Mouse (Mus musculus) kidney, embryonic 14.5 days (tissue): Measurements from ENCODE around the gene Gm21188. TPM values are rescaled to one million over a fixed set of nuclear protein-coding genes. Genes with fewer than 3 reads are reported as not detected.
"Not testable (repeated sequence)": the region's sequence is repeated elsewhere in the genome, so short reads cannot be mapped to it uniquely, and the experiment has no call there.

Experiments
- ATAC-seq: fragments of 200-750 bp; cut with Nextera tagmentation; 2 replicates; pipeline ENCODE4 v1.8.0; 2017; ENCODE audit warnings: moderate number of reproducible peaks, mild to moderate bottlenecking, moderate TSS enrichment, moderate library complexity; ENCODE audit not compliant: low FRiP score, low TSS enrichment
- H3K27ac ChIP-seq: fragments of 300-500 bp; sonication (generic); 2 replicates; pipeline ENCODE4 v1.5.1; 2014; ENCODE audit warnings: low read depth, mild to moderate bottlenecking, low read length, moderate library complexity, mixed read lengths
- H3K27me3 ChIP-seq: fragments of 300-500 bp; sonication (generic); 2 replicates; pipeline ENCODE4 v1.6.1; 2014; ENCODE audit warnings: mild to moderate bottlenecking, low read length; ENCODE audit not compliant: control insufficient read depth, insufficient read depth
- H3K36me3 ChIP-seq: fragments of 300-500 bp; sonication (generic); 2 replicates; pipeline ENCODE4 v1.6.1; 2014; ENCODE audit warnings: low read length, mixed read lengths; ENCODE audit not compliant: control insufficient read depth, insufficient read depth
- H3K4me1 ChIP-seq: fragments of 300-500 bp; sonication (generic); 2 replicates; pipeline ENCODE4 v1.6.1; 2014; ENCODE audit warnings: low read length, mixed read lengths; ENCODE audit not compliant: control insufficient read depth, insufficient read depth
- H3K4me2 ChIP-seq: fragments of 300-500 bp; sonication (generic); replicated peaks from 2 replicates; pipeline ENCODE4 v1.6.1; 2014; ENCODE audit warnings: low read depth, mild to moderate bottlenecking, low read length
- H3K4me3 ChIP-seq: fragments of 300-500 bp; sonication (generic); 2 replicates; pipeline ENCODE4 v1.5.1; 2014; ENCODE audit warnings: mild to moderate bottlenecking, low read length
- H3K9ac ChIP-seq: fragments of 300-500 bp; sonication (generic); 2 replicates; pipeline ENCODE4 v1.6.1; 2014; ENCODE audit warnings: low read depth, mild to moderate bottlenecking, low read length, moderate library complexity
- H3K9me3 ChIP-seq: fragments of 300-500 bp; sonication (generic); 2 replicates; pipeline ENCODE4 v1.6.1; 2016; ENCODE audit warnings: low read length; ENCODE audit not compliant: control insufficient read depth
- WGBS: fragments of 180-500 bp; shearing (Covaris S2); extraction: QIAGEN DNeasy Blood & Tissue Kit; methylation state at CpG from one replicate; pipeline ENCODE4 v1.1.7; 2014; 5-methylcytosine and 5-hydroxymethylcytosine counted together
- polyA plus RNA-seq: library from polyadenylated mRNA; unstranded; fragments of >200 nt; fragmentation: Nextera tagmentation; extraction: Ambion mirVana; gene quantifications from 2 replicates; pipeline ENCODE4 v1.2.1, GENCODE M21; 2014

Gm21188 gene
- polyA plus RNA-seq, 1 experiment from 2014 or later = not detected

DNA sequence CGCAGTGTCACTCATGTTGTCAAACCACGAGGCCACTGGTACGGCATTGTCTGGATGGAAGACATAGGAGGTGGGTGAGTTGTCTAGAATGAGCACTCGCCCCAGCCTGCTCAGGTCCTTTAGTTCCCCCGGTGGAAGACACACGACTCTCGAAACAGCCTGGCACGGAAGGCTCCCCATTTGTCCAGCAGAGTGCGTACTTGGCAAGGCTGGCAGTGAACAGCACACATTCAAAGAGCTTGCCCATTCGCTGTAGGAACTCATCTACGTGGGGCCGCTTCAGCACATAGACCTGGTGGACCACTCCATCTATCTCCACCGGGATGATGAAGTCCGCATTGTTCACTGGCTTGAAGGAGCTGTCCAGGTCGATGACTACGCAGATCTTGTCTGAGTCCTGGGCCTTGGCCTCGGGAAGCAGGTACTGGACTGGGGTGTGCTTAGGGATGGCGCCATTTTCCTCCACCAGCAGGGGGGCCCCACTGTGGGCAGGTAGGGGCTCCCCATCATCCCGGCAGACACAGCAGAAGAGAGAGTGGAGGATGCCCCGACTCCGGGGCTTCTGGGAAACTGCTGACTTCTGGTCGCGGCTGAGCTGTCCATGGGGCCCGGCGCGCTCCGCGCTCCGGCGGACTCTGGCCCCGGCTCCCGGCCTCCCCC, 36.5 kb downstream of the Gm21188 start:
- peak; percentile 43; the same call in 1 of the 2 replicates for ATAC-seq
- not testable (repeated sequence) for H3K9ac ChIP-seq, H3K4me1 ChIP-seq, H3K27me3 ChIP-seq, H3K4me3 ChIP-seq, H3K4me2 ChIP-seq, H3K36me3 ChIP-seq, H3K27ac ChIP-seq, H3K9me3 ChIP-seq
- 0% methylated on average over 5 of the region's 32 CpGs for WGBS

DNA sequence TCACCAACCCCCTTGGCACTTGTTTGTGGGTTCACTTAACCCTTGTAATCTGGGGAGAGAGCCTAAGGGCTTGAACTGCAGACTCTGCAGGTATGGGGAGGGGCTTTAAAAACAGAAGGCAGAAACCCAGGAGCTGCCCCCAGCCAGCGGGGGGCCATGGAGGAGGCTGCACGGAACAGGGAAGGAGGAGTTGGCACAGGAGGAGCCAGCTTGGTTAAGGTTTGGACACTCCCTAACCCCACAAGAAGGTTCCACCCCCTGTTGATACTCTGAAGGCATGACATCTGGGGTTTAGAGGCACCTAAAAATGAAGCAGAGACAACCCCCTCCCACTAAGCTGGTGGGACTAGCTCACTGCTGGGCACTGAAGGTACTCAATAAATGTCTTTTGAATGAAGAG, 38.0 kb downstream of the Gm21188 start:
- not testable (repeated sequence) for H3K27me3 ChIP-seq, H3K36me3 ChIP-seq, H3K4me1 ChIP-seq, H3K9ac ChIP-seq, H3K27ac ChIP-seq, H3K9me3 ChIP-seq, H3K4me3 ChIP-seq, ATAC-seq, H3K4me2 ChIP-seq
- WGBS = no CpG with 5 or more reads among the region's 2 CpGs

DNA sequence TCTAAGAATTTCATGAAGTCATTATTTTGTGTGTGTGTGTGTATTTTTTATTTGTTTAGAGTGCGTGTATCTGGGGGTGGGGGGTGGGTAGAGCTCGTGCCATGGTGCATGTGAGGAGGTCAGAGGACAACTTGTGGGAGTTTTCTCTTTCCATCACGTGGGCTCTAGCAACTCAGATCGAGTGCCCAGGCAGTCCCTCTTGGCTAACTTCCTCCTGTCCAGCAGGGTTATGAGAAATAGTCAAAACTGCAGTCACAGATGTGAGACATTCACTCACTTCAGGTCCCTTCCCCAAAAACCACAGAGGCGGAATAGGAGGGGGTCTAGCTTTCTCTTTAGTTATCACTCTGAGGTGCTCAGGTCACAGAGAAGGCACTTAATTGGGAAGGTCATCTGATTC, 38.5 kb downstream of the Gm21188 start:
- H3K9me3 ChIP-seq, H3K36me3 ChIP-seq, H3K4me1 ChIP-seq, ATAC-seq, H3K9ac ChIP-seq, H3K27ac ChIP-seq, H3K27me3 ChIP-seq, H3K4me2 ChIP-seq, H3K4me3 ChIP-seq: not testable (repeated sequence)
- WGBS = no CpG with 5 or more reads among the region's 5 CpGs

DNA sequence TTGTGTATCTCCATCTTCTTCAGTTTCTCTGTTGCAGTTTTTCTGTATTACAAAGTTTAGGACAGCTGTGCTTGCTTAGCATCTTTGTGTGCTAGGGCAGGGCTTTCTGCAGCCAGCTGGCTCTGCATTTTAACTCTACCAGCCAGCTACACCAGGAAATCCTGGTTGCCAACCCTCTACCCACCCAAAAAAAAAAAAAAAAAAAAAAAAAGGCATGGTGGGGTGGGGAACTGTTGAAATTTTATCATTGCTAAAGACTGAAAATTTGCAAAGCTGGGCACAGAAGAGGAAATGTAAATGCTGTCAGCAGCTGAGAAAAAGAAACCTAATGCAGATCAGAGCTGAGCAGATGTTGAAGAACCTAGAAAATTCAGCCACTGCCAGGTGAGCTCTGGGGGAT, 41.9 kb downstream of the Gm21188 start:
- H3K9ac ChIP-seq, H3K36me3 ChIP-seq, H3K4me3 ChIP-seq, H3K27me3 ChIP-seq, H3K27ac ChIP-seq, H3K4me2 ChIP-seq, H3K4me1 ChIP-seq, ATAC-seq, H3K9me3 ChIP-seq: not testable (repeated sequence)

DNA sequence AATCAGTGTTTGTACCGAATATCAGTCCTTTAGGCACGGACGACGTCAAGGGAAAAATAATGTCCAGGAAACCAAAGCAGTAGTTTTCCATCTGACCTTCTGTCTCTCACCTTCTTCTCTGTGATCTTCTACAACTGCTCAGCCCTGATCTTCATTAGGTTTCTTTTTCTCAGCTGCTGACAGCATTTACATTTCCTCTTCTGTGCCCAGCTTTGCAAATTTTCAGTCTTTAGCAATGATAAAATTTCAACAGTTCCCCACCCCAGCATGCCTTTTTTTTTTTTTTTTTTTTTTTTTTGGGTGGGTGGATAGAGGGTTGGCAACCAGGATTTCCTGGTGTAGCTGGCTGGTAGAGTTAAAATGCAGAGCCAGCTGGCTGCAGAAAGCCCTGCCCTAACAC, 52.8 kb downstream of the Gm21188 start:
- no CpG with 5 or more reads among the region's 4 CpGs for WGBS
- H3K4me2 ChIP-seq, H3K9me3 ChIP-seq, H3K4me1 ChIP-seq, H3K36me3 ChIP-seq, H3K27ac ChIP-seq, H3K9ac ChIP-seq, H3K27me3 ChIP-seq, ATAC-seq, H3K4me3 ChIP-seq: not testable (repeated sequence)

DNA sequence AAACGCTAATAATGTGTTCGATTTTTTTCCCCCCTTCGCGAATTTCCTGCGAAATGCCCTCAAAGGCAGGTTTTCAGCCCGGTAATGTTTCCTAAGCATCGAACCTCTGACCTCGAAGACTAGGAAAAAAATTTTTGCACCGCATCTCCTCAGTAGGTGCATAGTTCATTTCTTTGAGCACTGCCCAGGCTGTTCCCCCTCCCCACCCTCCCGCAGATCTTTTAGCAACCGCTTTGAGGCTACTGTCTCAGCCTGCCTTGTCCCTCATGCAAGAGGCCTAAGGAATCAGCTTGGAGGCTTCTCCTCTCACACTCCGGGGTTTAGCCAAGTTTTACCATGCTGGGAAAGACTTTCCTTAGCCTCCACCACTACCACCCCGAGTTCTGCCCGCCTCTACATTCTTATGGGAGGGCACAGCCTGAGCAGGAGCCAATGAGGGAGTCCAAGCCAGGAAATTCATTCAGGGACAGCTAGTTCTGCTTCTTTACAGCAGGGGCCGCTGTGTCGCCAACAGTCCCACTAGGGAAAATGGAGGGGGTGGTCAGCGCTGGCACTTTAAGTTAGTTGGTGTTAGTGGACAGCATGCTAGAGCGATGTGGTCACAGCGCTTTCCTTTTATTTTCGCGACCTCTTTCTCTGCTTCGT, 53.4 kb downstream of the Gm21188 start:
- H3K27ac ChIP-seq, H3K9ac ChIP-seq, H3K4me3 ChIP-seq, H3K4me2 ChIP-seq, H3K9me3 ChIP-seq, H3K27me3 ChIP-seq, H3K4me1 ChIP-seq, H3K36me3 ChIP-seq: not testable (repeated sequence)
- ATAC-seq = peak; percentile 96
- no CpG with 5 or more reads among the region's 22 CpGs for WGBS

DNA sequence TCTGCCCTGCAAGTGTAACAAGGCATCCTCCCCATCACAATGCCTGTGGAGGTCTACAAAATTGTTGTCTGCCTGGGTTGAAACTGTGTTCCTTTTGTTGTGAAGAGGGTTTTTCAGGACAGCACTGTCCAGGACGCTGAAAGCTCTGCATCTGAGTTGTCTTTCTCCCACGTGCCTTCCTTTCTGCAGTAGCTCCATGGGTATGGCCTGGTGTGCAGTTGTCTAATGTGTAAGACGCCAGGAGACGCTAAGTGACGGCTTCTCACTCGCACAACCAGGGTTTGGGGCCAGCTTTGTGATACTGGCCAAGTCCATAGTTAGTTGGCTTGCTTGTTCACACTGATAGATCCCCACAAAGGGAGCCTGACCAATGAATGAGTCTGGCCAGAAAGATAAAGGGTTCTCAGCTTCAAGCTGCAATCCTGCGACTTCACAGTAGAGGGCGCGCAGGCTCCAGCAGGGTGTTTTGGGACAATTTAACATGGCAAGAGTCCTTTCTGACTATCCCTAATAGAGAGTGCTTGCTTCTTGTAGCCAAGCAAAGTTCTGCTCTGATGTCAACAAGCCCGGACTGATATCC, 60.0 kb downstream of the Gm21188 start:
- H3K9ac ChIP-seq, H3K4me1 ChIP-seq, H3K9me3 ChIP-seq, H3K27ac ChIP-seq, H3K27me3 ChIP-seq, ATAC-seq, H3K36me3 ChIP-seq, H3K4me3 ChIP-seq, H3K4me2 ChIP-seq: not testable (repeated sequence)
- no CpG with 5 or more reads among the region's 10 CpGs for WGBS

DNA sequence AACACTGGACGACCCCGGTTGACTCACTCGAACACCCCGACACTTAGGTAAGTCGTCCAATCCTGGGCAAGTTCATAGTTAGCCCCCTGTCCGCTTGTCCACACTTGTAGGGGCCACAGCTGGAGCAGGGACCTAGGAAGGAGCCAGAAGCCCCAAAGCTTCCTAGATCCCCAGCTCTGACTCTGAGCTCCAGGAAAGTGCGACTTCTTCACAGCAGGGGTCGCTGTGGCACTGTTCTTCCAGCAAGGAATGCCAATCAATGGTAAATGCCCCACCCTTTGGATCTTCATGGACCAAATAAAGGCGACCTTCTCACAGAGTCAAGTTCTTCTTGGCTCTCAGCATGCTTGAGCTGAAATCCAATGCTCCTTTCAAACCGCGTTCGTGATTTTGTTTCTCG, 60.7 kb downstream of the Gm21188 start:
- H3K4me2 ChIP-seq, H3K4me3 ChIP-seq, H3K4me1 ChIP-seq, H3K36me3 ChIP-seq, H3K27ac ChIP-seq, H3K27me3 ChIP-seq, ATAC-seq, H3K9me3 ChIP-seq, H3K9ac ChIP-seq: not testable (repeated sequence)
- no CpG with 5 or more reads among the region's 13 CpGs for WGBS
